Mouse (Mus musculus) frontal cortex, adult (tissue): Measurements from ENCODE around the gene Skap2.
A peak's percentile ranks its signal among the peaks of the same experiment; 100 is the strongest.

Experiments
- ATAC-seq: cut with Nextera tagmentation; 2 replicates; pipeline ENCODE4 v1.9.2; 2017; ENCODE audit warnings: mild to moderate bottlenecking, moderate library complexity, mixed read lengths; ENCODE audit not compliant: low TSS enrichment

Skap2 gene

DNA sequence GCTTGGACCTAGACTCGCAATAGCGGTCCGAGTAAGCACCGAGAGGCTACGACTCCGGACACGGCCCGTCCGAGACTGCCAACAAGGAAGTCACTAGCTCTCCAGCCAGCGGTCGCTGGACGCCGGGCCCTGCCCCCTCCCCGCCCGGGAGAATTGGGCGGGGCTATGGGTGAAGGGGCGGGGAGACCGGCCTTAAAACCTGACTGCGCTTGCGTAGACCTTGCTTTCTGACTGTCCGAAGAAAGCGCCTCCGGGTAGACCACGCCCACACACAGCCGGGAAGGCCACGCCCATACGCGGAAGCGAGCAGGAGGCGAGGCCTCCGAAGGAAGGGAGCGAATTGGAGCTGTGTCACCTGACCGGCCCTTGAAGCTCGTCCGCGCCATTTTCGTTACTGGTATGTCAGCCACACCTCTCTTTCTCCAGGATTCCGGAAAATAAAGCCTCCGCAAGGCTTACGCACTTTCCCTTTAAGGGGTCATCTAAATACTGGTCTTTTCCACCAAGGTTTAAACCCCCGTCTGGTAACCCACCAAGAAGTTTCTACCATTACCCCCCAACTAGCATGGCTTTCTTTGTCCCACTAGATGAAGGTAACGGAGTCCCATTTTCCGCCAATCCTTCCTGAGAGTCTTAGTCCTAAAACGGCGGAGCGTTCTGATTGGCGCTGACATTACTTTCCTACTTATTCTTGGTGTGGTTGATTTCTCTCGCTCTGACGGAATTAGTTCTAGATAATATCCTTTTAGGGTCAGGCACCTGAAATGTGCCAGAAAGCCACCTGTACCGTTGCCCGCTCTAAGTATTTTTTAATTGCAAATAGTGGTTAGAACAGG is at the start of gene Skap2:
Skap2 (minus strand) TSS at position 141 of the 836 bp plus-strand sequence.
- ATAC-seq: peak; percentile 98

DNA sequence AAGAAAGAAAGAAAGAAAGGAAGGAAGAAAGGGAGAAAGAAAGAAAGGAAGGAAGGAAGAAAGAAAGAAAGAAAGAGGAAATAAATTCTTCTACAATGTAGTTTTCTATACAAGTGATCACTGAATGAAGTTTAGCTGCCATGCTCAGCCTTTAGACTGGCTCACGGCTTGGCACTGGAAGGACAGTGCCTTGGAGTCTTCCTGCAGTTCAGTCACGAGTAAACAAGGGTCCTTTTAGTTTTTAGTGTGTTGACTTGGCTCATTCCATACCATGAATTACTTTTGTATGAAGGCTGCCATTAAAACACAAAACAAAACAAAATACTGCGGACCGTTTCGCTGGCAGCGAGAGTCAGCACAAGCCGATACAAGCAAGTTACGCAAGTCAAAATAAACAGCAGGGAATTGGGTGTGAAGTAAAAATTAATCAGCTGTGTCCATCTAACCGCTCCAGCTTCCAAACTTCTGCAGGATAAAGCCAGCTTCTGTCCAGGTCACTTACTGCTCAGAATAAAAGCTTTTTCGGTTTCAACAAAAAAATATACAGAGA is 46.6 kb upstream of the Skap2 start:
- ATAC-seq: no peak

DNA sequence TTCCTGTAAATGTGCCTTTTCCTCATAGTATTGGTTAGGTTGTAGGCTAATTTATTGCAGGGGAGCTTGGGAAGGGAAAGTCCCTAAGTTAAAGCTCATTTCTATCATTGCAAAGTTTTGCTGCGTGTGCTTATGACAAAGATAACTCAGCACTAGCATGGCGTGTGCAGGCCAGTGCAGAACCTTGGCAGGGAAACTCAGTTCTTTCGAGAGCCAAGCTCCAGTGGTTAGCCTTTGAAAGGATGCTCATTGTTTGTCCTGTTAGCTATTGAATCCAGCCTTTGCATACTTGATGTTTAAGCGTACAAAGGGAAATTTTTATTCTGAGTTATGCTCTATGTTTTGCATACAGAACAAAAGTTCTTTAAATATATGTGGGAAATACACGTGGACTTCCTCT is 45.8 kb upstream of the Skap2 start:
- ATAC-seq: no peak

DNA sequence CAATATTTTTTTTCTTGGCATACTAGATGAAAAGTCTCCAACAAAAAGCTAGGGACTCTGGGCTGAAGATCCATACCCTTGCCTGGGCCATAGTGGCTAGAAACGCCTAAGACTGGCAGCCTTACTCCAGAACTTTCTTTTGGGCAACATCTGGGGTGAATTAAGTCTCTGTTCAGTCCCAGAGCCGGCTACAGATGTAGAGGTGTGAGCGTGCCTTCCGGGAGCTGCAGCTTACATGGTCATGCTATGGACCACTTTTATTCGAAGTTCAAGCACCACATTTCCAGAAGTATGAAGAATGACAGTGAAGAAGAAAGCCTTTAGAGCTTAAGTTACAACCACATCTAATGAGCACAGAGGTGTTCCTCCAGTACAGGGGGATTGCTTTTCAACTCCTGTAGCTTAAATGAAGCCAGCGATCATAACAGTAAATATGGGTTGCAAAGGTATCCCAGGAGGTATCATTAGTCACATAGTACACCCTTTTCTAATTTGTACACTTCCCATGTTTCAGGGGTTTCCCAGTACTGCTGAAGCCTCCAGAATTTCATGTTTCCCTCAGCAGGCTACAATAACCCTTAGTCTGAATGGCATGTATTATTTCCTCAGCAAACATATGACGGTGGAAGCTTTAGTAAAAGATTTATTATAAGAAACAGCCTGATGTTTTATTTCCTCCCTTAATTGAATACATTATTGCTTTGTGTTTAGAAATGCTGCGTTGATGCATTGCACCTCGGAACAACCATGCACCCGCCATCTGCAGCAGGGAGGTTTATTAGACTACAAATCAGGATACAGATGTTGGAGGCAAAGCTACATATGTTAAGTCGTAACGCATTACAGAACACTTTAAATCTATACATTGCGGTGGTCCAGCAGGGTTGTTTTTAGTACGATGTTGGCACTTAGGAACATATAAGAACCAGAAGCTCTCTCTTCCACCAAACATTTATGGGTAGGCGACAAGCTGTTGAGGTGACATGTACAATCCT is 41.5 kb upstream of the Skap2 start:
- ATAC-seq: no peak

- ATAC-seq: no peak
These were observed 37.7 kb upstream of the Skap2 start for GRCm38 (mm10) chr6:52050062-52050461.

- ATAC-seq: no peak
These were observed 33.2 kb upstream of the Skap2 start for GRCm38 (mm10) chr6:52045517-52045916.

- ATAC-seq: no peak
These were observed 23.7 kb upstream of the Skap2 start for GRCm38 (mm10) chr6:52036077-52036476.

DNA sequence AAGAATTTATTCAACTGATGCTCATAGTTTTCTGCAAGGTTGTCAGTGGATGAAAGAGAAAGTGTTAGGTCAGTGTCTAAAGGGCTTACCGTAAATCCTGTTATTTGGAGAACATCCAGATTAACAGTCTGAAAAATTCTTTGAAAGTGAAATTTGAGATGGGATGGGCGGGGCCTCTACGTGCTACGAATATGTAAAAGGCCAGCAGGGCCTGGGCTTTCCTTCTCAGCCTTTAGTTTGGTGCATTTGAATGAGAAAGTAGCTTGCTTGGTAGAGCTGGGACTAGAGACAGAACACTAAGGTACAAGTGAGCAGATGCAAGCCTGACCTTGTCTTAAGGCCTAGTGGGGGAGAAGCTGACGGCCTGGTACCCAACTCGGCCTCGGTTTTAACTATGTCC is 18.8 kb upstream of the Skap2 start:
- no peak for ATAC-seq

- no peak for ATAC-seq
These were observed 15.8 kb upstream of the Skap2 start for GRCm38 (mm10) chr6:52028131-52028530.

DNA sequence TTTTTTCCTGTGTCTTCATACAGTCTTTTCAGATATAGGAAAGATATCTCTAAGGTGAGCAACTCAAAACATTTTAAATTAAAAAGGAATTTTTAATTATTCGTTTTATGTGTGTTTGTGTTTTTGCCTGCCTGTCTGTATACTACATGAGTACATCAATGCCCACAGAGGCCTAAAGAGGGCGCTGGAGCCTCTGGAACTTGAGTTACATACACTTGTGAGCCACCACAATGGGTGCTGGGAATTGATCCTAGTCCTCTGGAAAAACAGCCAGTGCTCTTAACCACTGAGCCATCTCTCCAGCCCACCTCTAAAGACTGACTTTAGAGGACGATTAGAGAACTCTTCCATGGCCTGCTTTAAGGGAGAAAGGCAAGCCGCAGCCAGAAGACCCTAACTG is 14.8 kb upstream of the Skap2 start:
- no peak for ATAC-seq

DNA sequence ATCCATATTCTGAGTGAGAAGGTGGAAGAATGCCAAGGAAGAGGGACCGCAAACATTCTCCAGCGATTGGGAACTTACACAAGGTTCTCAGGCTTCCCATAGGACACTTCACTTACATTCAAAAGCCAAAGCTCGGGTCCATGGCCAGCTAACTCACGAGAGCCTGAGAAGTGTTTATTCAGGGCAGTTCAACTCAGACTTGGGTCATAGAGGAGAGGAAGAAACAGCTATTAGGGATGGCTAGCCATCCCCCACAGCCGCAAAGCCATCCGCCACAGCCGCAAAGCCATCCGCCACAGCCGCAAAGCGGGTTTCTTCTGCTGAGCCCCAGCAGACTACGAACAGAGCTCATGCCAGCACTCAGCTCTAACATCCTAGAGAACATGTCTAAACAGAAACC is 13.9 kb upstream of the Skap2 start:
- ATAC-seq: no peak

DNA sequence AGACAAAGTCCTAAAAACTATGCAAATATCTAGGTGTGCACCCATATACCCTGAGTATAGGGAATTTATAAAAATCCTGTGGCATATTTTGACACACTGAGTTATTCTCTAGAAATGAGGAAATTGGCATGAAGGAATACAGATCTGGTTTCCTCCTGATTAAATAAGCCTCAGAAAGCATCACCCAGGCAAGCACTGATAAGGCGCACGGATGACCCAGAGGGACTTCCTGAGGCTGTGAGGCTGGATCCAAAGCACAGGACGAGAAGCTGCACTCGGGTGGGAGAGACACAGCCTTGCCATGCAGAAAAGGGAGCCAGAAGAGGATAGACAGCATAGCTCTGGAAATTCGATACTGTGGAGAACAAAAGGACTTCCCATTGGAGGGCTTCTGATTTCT is 12.4 kb upstream of the Skap2 start:
- no peak for ATAC-seq

DNA sequence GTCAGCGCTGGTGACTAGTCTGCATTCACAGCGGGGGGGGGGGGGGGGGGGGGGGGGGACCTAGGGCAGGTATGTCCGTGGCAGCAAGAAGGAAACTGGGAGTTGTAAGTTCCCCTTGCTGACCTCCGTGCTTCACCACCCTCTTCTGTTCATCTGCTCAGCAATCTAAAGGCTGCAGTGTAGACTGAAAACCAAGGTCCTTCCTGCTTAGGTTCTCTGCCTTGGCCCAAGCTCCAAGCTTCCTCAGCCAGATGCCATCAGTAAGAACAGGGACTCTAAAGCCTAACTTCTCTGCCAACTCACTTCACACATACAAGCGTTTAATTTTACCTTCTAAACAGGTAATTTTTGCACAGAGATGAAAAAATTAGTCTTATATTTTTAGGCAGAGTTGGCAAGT is 10.0 kb upstream of the Skap2 start:
- no peak for ATAC-seq

DNA sequence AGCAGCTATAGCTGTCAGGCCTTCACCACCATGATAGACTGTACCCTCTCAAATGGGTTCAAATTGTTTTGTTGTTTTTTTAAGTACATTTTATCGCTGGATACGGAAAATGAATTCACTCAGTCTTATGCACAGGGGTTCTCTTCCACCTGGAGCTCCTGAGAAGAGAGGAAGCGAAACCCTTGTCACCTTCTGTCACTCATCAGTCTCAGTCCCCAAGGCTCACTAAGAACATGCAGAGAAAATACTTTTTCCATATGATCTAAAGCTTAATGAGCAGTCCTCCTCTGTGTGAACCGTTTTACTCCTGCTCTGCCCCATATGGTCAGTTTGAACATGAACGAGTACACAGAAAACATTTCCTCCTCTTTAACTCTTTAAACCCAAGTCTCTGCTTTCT is 7.9 kb upstream of the Skap2 start:
- no peak for ATAC-seq

DNA sequence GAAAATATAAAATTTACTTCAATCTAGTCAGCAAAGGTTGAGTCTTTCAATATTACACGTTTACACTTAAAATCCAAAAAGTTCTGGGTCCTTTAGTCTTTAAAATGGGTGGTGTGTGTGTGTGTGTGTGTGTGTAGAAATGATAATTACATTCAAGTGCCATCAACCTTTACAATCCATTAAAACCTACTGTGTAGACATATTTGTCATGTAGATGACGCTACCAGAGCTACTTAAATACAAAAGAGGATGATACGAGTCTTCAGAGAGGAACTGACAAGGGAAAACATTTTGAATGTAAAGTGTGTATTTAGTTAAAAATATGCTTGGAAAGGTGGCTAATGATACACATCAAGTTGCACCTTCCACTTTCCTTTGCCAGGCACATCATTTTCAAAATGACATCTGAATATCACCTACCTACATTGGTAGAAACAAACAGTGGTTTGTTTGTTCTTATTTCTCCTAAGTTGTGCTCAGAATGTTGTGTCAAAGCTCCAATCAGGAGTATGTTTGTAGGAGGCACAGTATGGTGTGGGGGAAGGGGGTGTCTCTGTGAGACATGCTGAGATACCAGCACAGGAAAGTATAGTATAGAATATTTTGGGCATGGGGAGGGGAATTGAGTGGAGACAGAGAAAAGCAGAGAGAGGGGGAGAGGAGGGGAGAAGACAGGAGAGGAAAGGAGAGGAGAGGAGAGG is 1.0 kb upstream of the Skap2 start:
- ATAC-seq: no peak

- peak; percentile 41 for ATAC-seq
These were observed 565 bp downstream of the Skap2 start for GRCm38 (mm10) chr6:52011559-52012408.

DNA sequence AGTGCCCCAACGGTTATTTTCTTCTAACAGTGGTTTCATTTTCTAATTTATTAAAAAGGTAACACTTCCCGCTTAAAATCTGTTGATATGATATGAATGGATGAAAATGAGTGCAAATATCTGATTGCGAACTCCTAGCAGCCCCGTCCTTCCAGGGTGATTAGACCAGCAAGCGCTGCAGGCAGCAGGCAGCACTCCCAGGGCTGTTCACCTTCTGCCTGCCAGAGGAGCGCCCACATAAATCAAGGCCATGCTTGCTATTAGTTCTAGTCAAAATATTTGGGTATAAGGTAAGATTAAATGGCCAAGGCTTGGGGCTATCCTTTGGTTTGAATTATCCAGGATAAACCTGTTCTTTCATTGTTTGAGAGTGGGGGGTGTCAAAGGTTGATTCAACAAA is 3.0 kb downstream of the Skap2 start:
- ATAC-seq: no peak

GRCm38 (mm10) chr6:52008757-52009156 is 3.6 kb downstream of the Skap2 start:
- ATAC-seq: no peak

- ATAC-seq: no peak
These were observed 5.6 kb downstream of the Skap2 start for GRCm38 (mm10) chr6:52006649-52007218.

GRCm38 (mm10) chr6:52005963-52006648 is 6.2 kb downstream of the Skap2 start:
- peak; percentile 86 for ATAC-seq
